Mouse (Mus musculus): ENCODE measurements around the gene Gm49396.

Gm49396 gene

GRCm38 (mm10) chr7:30553021-30553589, 10.0 kb upstream of the Gm49396 start:
- DNase-seq: peak; percentile 38 to 75

DNA sequence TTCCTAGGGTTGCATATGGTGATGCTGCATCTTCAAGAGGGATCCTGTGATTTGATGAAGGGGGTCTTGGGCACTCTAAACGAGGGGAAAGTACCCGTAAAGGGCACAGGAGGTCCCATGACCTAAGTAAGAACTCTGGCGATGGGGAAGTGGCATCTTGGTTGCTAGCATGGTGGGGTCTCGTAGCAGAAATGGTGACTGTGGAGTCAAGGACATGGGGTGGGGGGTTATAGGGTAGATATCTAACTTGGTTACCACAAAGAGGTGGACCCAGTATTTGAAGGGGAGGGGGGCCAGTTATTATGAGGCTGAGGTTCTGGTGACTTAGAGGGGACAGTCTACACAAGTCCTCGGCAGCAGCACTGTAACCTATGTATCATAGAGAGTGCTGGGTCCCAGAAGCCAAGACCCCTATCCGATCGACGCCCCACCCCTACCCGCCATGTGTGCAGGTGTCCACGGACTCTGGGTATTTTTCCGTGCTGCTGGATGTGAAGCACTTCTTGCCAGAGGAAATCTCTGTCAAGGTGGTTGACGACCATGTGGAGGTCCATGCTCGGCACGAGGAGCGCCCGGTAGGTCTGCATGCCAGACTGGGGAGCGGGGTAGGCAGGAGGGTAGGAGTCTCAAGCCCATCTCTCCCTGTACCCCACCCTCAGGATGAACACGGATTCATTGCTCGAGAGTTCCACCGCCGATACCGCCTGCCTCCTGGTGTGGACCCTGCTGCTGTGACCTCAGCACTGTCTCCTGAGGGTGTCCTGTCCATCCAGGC, 9.1 kb upstream of the Gm49396 start:
- DNase-seq: no peak

DNA sequence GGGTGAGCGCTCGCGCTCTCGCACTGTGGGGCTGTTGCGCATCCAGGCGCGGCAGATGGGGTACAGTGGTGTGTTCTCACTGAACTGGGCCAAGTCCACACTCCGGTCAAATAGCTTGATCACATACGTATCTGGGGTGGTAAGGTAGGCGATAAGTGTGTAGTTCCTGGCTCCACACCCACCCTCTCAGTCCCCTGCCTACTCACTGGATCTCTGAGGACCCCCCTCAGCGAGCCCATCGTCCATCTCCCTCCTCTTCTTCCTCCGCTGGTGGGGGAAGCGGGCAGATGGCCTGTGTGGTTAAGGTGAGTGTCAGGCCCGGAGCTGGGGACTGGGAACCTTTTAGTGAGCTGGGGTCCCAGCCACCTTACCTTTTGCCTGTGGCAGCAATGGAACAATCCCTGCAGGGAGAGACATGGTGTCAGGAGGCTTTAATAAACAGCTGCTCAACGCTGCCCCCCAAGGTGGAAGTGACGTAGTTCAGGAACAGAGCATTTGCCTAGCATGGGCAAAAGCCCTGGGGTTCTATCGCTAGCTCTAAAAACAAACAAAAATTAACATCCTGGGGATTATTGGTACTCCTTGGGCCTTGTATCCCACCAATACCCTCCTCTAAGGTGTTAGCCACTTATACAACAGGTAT, 6.1 kb upstream of the Gm49396 start:
- DNase-seq: no peak

DNA sequence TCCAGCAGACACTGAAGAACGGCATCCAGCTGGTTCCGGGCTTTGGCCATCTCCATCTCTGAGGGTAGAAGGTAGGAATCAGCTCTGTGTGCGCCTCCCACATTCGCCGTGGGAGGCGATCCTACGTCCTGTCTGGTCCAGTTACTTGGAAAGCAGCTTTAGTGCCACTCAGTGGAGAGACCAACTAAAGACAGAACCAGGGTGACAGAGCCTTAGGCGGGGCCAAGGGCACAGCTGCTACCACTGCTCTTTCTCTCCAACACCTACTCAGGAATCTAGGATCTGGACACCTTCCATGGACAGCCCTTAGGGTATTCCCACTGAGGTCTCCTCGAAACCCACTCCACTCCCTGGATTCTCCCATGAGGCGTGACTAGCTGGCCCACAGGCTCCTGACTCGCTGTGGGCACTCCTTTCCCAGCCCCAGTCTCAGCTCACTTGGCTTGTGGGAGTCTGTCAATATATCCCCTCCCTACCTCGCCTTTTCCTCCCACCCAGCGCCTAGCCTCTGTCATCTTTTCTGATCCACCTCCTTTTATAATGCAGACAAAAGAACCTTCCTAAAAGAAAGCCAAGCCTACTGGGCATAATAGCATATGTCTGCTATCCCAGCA, 5.1 kb upstream of the Gm49396 start:
- DNase-seq: no peak

GRCm38 (mm10) chr7:30558656-30559442, 4.3 kb upstream of the Gm49396 start:
- DNase-seq: no peak

DNA sequence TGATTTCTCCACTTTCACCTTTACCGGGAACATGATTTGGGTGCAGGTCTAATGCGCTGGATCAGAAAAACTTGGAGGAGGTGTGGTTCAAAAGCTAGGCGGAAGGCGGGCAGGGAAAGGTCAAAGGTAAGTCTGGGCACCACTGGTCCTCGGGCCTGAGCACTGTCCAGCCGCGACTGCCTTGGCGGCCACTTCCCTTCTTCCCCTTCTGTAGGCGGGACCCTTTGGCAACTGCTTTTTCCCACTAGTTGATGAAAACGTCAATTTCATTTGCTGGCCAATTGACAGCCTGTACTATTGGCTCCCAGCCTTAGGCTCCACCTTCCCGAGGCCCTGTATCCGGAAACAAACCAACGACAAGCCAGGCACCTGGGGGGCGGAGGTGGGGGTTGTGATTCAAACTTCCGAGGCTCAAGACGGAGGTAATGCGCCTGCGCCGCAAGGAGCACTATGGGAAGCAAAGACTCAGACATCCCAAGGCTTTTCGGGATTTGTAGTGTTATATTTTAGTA, 3.6 kb upstream of the Gm49396 start, which contains the start of gene Lin37:
Lin37 (minus strand) TSS at position 396 of the 512 bp plus-strand sequence.
- DNase-seq: peak; percentile 98 to 99

GRCm38 (mm10) chr7:30560296-30560695, 2.8 kb upstream of the Gm49396 start:
- no peak for DNase-seq

- DNase-seq: peak in 1 of 2 experiments; percentile 27
Observed at GRCm38 (mm10) chr7:30562526-30563116, 523 bp upstream of the Gm49396 start.

- no peak for DNase-seq
Observed at GRCm38 (mm10) chr7:30563906-30564280, 749 bp downstream of the Gm49396 start.

DNA sequence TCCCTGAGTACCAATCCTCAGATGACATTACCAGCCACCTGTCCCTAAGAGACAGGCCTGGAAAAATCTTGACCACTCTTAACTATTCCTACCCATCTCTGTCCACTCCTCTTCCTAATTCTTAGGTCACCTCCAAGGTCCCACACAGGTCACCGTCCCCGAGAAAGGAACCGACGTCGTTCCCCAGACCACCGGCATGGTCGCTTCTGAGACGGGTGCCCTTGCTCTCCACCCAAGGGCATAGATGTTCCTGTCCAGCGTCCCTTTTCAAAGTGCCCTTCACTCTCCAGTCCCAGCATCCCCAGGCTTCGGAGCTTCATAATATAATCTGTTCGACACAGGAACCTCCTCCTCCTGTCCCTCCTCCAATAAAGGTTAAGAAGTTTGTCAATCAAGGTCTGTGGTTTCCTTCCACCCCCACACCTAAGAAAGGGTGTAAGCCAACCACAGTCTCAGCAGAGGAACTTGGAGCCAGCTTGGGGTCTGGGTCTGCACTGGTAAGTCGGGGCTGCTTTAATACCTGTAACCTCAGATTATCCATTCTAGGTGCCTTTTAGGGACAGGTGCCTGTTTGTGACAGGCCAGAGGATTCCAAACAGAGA, 1.9 kb downstream of the Gm49396 start, which contains the start of gene Igflr1:
Igflr1 (plus strand) TSS at position 458 of the 602 bp plus-strand sequence.
- no peak for DNase-seq

GRCm38 (mm10) chr7:30566033-30566432, 2.9 kb downstream of the Gm49396 start:
- no peak for DNase-seq

DNA sequence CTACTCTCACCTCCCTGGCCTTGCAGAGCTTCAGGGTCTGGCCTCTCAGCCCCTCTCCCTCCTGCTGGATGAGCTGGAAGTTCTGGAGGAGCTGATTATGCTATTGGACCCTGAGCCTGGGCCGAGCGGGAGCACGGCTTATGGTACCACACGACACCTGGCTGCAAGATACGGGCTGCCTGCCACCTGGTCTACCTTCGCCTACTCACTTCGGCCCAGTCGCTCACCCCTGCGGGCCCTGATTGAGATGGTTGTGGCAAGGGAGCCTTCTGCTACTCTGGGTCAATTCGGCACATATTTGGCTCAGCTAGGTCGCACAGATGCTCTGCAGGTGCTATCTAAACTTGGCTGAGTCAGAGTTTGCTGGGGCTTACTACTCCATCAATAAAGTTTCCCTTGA, 4.4 kb downstream of the Gm49396 start:
- DNase-seq: no peak

GRCm38 (mm10) chr7:30572389-30572788, 9.2 kb downstream of the Gm49396 start:
- peak in 1 of 2 experiments; percentile 26 for DNase-seq

DNA sequence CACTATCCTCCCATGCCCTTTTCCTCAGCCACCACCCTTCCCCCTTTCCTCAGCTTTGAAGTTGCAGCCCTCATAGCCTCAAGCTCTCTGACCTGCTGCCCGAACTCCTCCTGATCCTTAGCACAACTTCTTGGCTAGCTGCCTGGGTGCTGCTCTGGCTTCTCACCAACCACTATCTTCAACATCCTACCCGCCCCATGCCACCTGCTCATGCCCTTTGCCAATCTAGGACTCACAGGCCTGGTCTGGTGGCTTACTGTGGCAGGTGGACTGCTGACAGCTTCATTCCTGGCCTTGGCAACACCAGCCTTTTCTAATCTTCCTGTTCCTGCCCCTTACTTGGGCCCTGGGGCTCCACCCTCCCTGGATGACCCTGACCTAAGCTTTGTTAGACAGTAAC, 9.8 kb downstream of the Gm49396 start:
- DNase-seq: peak; percentile 83 to 90

- no peak for DNase-seq
Observed at GRCm38 (mm10) chr7:30579950-30580349, 16.8 kb downstream of the Gm49396 start.

GRCm38 (mm10) chr7:30581547-30581946, 18.4 kb downstream of the Gm49396 start:
- peak in 1 of 2 experiments; percentile 49 for DNase-seq

GRCm38 (mm10) chr7:30584339-30584738, 21.2 kb downstream of the Gm49396 start:
- no peak for DNase-seq

- DNase-seq: peak in 1 of 2 experiments; percentile 35
Observed at GRCm38 (mm10) chr7:30585170-30585569, 22.0 kb downstream of the Gm49396 start.

GRCm38 (mm10) chr7:30586455-30587020, 23.4 kb downstream of the Gm49396 start:
- no peak for DNase-seq

GRCm38 (mm10) chr7:30587842-30588667, 24.9 kb downstream of the Gm49396 start:
- peak in 1 of 2 experiments; percentile 38 for DNase-seq
